Comparison of ENCODE assay signal across 9 mouse cellular contexts in the genomic region with DNA sequence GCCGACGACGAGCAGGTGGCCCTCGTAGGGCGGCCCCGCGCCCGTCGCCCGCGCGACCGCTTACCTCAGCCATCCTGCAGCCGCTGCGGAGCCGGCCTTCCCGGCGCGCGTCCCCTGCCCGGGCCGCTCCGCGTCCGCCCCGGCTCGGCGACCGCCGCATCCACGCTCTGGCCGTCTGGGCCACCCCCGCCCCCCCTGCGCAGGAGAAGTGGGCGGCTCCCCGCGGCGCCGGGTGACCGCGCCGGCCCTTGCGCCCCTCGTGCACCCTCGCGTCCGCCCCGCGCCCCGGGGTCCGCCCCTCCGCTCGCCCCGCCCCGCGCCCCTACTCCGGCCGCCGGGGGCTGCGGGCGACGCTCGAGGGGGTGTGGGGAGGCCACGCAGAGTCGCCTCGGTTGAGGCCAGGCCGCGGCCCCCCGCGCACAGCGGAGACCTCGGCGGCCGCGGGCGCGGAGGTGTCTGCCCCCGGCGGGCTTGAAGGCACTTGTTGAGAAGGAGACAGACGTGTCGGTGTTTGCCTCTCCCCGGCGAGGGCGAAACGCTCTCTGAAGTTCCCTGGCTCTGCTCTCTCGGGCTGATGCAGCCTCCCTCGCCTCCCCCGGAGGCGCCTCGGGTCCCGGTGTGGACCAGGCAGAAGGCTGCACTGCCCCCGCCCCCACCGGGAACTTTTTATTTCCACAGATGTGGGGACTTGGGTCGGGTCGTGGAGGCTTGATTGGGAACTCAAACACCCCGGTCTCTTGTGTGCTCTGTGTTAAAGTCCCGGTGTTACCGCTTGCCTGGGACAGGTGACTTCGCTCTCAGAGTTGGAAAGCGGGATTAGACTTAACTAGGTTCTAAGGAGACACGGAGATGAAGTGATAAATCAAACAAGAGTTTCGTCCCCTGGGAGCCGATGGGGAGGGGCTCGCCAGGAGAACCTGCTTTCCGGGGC. TPM values are rescaled to one million over a fixed set of nuclear protein-coding genes. Genes with fewer than 3 reads are reported as not detected.
DNase-seq lines count a peak whose midpoint lies in the region; ATAC-seq lines count a peak whose summit lies in the region.
"Had no signal": no experiment of that assay in that cellular context is flagged by ENCODE, and none has a peak within 500 bp of the region (broad histone marks: within the 10 kb centered on the region; RNA-seq: fewer than 3 reads in every experiment).

A gene (minus strand): TSS at position 162 of the 931 bp plus-strand sequence.

- peak; percentile 9 to 39 for DNase-seq in adrenal gland, adult (ENCODE audit: inconsistent age in 2 of 2, low spot score in 1 of 2)
- no peak for DNase-seq in adrenal gland, adult 8-10 months
- DNase-seq in urinary bladder, adult 2 months (ENCODE audit: low spot score), result peak; percentile 35
- DNase-seq in urinary bladder, postnatal 10 days (ENCODE audit: low spot score), result no peak
- peak; percentile 74 for DNase-seq in intestine, embryonic 14.5 days (ENCODE audit: low spot score)
- peak; percentile 58 for DNase-seq in midbrain, embryonic 14.5 days
- no peak for DNase-seq in right cerebral cortex, postnatal 25 days
- DNase-seq in frontal cortex, postnatal 10 days (ENCODE audit: low spot score in 2 of 2), result no peak

- peak; percentile 70 for ATAC-seq in intestine, embryonic 14.5 days (replicated peaks; ENCODE audit: low FRiP score, low TSS enrichment, low read depth)
- ATAC-seq in midbrain, embryonic 14.5 days (ENCODE audit: low FRiP score, low TSS enrichment), result peak; percentile 57

- peaks cover 68% of the 10 kb centered on the region for H3K27me3 ChIP-seq in intestine, embryonic 14.5 days (replicated peaks; ENCODE audit: control insufficient read depth, insufficient read depth, low read length)
- peaks cover 62% of the 10 kb centered on the region for H3K27me3 ChIP-seq in midbrain, embryonic 14.5 days (ENCODE audit: control insufficient read depth, insufficient read depth, low read length)

- no peaks in the 10 kb centered on the region for H3K36me3 ChIP-seq in intestine, embryonic 14.5 days (ENCODE audit: control insufficient read depth, insufficient read depth, low read length)
- H3K36me3 ChIP-seq in midbrain, embryonic 14.5 days (ENCODE audit: control insufficient read depth, insufficient read depth, low read length), result no peaks in the 10 kb centered on the region

- H3K9me3 ChIP-seq in intestine, embryonic 14.5 days (ENCODE audit: control insufficient read depth, low read length), result no peaks in the 10 kb centered on the region
- H3K9me3 ChIP-seq in midbrain, embryonic 14.5 days (ENCODE audit: control insufficient read depth, low read length), result no peaks in the 10 kb centered on the region

- peak within 1 kb of the TSS; percentile 83 for H3K4me2 ChIP-seq in intestine, embryonic 14.5 days (ENCODE audit: low read length)
- H3K4me2 ChIP-seq in midbrain, embryonic 14.5 days (ENCODE audit: low read length), result peak within 1 kb of the TSS; percentile 90

- under 1% methylated on average over 98 of the region's 105 CpGs for WGBS in intestine, embryonic 14.5 days
- under 1% methylated on average over 90 of the region's 105 CpGs for WGBS in midbrain, embryonic 14.5 days

- H3K9ac ChIP-seq in intestine, embryonic 14.5 days (ENCODE audit: low read length), result peak within 1 kb of the TSS; percentile 48
- H3K9ac ChIP-seq in midbrain, embryonic 14.5 days (replicated peaks; ENCODE audit: low read length), result peak within 1 kb of the TSS; percentile 40

- peak within 1 kb of the TSS; percentile 12; the same call in 1 of the 2 replicates for H3K27ac ChIP-seq in intestine, embryonic 14.5 days (ENCODE audit: low read depth)
- no peak within 1 kb of the TSS for H3K27ac ChIP-seq in midbrain, embryonic 14.5 days (replicated peaks; ENCODE audit: low read depth, low read length)

- H3K4me1 ChIP-seq in intestine, embryonic 14.5 days (replicated peaks; ENCODE audit: control insufficient read depth, insufficient read depth, low read length), result 0 out of 2 replicates have a peak, but pooled peaks cover 10% of the 10 kb centered on the region
- H3K4me1 ChIP-seq in midbrain, embryonic 14.5 days (ENCODE audit: control insufficient read depth, insufficient read depth, low read length), result peaks cover 3% of the 10 kb centered on the region; the same call in 1 of the 2 replicates

- H3K4me3 ChIP-seq in intestine, embryonic 14.5 days (ENCODE audit: low read depth, low read length), result peak within 1 kb of the TSS; percentile 52
- H3K4me3 ChIP-seq in midbrain, embryonic 14.5 days (replicated peaks; ENCODE audit: low read depth, low read length), result peak within 1 kb of the TSS; percentile 45
- H3K4me3 ChIP-seq: erythroblast, embryonic 14.5 days had no signal

RNA-seq across cellular contexts. Expression of the gene that starts here (rescaled TPM):
- under 1 TPM; 0.09 to 0.73 (median 0.50) TPM for total RNA-seq in adrenal gland, adult 8-10 months (2022)
- 0.91 and 1.0 TPM in 2 replicates for polyA plus RNA-seq in urinary bladder, adult 2 months (2012; rRNA removed)
- polyA plus RNA-seq in intestine, embryonic 14.5 days (2014; fragmentation: Nextera tagmentation; extraction: Ambion mirVana), result 6.2 and 7.2 TPM in 2 replicates
- 0.27 and 0.30 TPM in 2 replicates for polyA plus RNA-seq in midbrain, embryonic 14.5 days (2014; fragmentation: Nextera tagmentation; extraction: Ambion mirVana)
- polyA plus RNA-seq: erythroblast, embryonic 14.5 days had no signal

Comparison
In these comparisons a context has a peak if more than half of its experiments do, and no peak if none do; other contexts are left out.
1. DNase-seq: peak in adrenal gland, adult (2 of 2), urinary bladder, adult 2 months (single experiment) and intestine, embryonic 14.5 days (single experiment); none in adrenal gland, adult 8-10 months (single experiment), urinary bladder, postnatal 10 days (single experiment), right cerebral cortex, postnatal 25 days (single experiment) and frontal cortex, postnatal 10 days (0 of 2).
2. Peak in DNase-seq, ATAC-seq, H3K4me3 ChIP-seq, H3K9ac ChIP-seq and H3K4me2 ChIP-seq in midbrain, embryonic 14.5 days; RNA of the gene not detected or under 1 TPM.